Mouse (Mus musculus): ENCODE data around the gene Ipo5.
A peak's percentile ranks its signal among the peaks of the same experiment; 100 is the strongest.

The Ipo5 gene

DNA sequence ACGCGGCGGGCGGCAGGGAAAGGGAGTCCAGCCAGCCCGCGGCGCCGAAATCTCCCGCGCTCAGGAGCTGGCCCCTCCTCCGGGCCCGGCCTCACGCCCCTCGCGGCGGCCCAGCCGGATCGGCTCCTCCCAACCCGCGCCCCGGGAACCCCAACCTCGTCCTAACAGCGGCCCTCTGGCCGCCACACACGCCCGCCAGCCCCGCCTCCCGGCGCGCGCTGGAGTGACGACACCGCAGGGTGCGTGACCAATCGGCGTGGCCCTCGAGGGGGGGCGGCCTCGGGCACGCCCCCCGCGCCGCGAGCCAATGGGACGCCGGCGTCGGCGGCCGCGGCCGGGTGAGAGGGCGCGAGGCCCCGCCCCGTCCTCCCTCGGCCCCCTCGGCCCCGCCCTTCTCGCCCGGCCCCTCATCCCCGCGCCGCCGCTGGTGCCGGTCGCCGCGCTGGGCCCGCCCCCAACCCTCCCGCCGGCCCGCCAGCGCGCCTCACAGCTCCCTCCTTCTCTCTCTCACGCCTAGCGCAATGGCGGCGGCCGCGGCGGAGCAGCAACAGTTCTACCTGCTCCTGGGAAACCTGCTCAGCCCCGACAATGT, at the start of gene Ipo5:
Ipo5 (plus strand) TSS at position 492 of the 592 bp plus-strand sequence.
- peak; percentile 94 for DNase-seq

DNA sequence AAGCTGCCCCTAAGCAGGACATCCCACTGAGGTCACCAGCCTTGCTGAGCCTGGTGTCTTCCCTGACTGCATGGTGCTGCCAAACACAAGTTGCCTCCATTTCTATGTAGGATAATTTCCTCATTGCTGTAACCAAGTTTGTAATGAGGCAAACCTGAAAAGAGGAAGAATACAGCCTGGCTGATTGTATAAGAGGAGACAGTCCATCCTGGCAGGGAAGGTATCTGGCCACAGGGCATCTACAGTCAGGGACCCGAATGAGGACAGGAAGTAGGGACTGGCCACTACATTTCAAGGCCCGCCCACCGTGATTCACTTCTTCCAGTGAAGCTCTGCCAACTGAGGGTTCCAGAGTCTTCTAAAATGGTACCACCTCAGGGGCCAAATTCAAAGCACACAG, 47.8 kb upstream of the Ipo5 start:
- DNase-seq, result no peak

DNA sequence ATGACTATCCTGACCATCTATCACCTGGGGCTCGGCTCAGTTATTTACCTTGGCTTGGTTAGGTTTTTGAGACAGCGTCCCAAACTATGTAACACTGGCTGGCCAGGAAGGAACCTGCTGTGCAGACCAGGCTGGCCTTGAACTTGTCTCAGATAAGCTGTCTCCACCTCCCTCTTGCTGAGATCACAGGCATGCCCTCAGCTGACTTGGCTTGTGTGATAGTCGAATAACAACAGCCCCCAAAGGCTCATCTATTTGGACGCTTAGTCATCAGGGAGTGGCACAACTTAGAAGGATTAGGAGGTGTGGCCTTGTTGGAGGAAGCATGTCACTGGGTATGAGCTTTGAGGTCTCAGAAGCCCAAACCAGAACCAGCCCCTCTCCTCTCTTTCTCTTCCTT, 46.1 kb upstream of the Ipo5 start:
- DNase-seq, result no peak

DNA sequence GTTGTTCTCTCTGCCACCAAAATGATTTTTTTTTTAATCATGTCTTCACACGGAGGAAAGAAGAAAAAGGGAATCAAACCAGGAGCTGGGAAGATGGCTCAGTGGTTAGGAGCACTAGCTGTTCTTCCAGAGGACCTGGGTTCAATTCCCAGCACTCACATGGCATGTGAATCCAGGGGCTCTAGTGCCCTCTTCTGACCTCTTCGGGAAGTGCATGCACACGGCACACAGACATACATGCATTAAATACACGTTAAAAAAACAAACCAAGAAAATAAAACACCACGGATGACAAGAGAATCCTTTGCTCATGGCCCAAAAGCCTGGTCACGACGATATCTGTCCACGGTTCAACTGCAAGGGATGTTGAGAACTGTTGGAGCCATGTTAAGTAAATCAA, 44.5 kb upstream of the Ipo5 start:
- no peak for DNase-seq

DNA sequence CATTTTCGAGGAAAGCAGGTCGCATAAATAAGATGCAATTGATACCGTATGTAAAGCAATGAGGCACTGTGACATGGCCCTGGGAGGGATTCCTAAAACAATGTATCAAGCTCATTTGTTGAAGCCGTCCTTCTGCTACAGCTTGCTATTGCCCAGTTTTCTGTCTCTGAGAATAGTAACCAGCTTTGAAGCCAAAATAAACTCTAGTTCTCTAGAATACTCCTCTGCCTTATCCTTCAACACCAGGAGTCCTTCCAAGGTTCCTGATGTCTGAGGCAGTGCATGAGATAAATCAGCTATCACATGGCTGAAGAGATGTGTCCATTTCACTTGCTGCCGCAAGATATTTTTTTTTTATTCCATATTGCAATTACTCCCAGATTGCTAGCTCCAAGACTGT, 43.9 kb upstream of the Ipo5 start:
- no peak for DNase-seq

DNA sequence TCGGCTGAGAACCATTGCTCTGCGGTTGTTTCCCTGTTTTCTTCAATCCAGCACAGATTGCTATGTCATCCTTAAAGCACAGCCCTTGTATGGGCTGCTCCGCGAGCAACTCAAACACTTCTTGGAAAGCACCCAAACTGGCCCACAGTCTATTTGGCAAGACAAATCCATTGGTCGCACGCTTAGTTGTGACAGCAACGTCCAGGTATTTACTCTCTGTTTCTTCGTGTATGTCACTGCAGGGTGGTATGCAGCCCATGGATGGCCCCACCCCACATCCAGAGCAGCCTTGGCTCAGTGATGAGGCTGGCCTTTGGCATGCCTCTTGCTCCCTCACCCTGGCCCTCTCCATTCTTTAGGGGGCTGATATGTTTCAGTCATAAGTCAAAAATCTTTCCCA, 42.5 kb upstream of the Ipo5 start:
- no peak for DNase-seq

DNA sequence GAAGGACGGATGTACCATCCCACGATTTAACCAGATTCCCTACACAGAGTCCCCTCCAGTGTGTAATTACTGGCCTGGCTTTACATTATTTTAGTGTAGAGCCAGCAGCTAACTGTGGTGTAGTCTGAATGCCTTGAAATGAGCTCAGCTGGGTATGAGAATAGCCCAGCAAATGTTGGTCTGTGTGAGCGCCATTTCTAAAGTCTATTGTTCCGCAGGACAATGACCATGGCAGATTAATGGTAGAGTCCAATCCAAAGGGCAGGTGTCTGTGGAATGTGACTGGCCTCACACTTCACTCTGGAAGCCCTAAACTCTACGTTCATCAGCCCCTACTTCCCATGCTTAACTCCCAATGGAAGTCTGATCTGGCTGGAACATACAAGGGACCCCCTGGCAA, 40.3 kb upstream of the Ipo5 start:
- no peak for DNase-seq

DNA sequence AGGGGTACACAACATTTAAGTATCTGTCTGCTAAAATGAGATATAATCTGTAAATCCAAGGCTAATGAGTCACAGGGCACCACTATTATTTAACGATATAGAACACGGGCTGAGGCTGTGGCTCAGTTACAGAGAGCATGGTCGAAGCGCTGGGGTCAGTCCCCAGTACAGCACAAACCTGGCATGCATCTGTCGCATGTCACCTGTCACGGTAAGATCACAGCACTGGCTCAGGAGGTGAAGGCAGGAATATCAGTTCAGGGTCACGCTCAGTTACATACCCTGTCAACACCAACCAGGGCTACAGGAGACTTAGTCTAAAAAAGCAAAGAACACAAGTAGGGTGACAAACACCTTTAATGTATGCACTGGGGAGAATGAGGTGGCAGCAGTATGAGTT, 36.6 kb upstream of the Ipo5 start:
- no peak for DNase-seq

DNA sequence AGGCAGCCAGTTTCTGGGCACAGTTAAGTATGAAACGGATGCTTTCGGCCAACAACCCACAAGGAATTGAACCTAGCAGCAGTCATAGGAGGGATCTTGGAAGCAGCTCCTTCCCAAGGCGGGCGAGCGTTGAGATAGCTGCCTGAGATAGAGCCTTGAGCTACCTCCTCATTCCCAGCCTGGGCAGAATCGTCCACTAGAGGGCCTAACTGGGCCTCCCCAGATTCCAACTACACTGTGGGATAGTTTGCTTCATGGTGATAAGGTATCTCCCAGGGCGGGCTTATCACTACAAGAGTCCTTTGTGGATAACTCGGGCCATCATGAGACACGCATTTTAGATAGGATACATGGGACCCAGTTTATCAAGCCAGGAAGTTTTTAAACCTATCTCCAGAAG, 35.9 kb upstream of the Ipo5 start:
- DNase-seq, result no peak

DNA sequence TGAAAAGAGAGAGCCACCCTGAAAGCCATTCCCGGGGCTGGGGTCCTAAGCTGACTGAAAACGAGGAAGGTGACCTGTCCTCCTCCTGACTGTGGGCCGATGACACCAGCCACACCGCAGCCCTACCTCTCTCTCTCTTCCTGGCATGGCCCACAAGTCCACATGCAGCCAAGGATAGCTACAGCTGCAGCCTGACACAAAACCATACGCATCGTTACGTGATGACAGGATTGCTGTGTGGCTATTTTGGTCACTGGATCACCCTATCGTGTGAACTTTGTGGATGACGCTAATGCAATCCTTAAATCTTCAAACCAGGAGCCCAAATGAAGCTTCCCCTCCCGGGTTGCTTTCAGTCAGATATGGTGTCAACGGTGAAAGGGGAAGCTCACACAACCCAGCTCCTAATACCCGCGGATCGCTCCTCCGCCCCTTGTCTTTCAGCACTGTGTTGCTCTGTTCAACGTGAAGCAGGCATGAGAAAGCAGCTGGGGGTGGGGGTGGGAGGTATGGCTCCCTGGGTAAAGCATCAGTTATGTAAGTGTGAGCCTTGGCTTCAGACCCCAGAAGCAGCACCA, 35.1 kb upstream of the Ipo5 start:
- DNase-seq, result no peak

DNA sequence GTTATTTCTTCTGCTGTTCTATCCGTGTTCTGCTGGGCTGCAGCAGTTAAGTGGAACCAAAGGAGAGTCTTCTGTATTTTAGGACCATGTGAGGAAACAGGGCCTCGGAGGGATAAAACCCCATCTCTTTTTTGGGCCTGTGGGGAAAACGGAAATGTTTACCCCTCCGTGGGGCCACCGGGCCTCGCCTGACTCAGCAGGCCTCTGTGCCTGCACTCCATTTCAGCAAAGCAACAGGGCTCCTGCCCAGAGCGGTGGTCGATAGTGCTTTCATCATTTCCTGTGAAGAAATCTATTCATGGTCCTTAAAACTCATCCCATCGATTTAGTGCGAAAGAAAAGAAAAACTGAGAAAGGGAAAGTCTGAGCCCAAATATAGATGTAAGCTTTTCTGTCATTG, 33.9 kb upstream of the Ipo5 start:
- DNase-seq, result no peak

DNA sequence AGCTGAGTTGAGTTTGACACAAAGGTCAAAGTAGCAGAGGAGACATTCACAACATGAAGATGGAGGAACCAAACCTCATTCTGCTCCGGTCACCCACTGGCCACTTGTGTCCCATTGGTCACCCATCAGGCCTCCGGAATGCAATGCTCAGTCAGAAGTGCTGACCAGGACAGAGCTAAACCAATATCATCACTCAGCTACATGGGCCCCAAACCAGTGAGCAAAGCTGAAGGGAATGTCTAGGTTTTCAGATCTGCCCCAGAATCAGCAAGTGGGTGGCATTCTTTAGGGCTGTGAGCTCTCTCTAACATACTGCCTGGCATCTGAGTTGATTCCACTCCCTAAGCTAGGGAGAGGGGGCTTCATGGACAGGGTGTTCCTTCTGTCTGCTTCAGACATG, 32.0 kb upstream of the Ipo5 start:
- no peak for DNase-seq

DNA sequence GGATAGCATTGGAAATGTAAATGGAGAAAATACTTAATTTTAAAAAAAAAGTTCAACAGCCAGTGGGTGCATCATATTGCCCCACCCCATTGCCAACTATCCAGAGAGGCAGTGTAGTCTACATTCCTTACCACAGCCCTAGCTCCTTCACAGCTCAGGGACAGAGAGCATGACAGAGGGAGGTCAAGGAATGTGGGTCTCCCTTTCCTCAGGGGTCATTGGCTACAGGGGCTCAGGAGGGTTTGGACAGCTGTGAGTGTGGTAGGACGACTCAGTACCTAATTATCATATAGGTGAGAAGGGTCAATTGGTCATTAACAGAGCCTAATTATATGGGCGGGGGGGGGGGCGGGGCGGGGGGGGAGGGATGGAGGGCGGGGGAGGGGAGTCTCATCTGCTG, 30.4 kb upstream of the Ipo5 start:
- DNase-seq, result no peak

DNA sequence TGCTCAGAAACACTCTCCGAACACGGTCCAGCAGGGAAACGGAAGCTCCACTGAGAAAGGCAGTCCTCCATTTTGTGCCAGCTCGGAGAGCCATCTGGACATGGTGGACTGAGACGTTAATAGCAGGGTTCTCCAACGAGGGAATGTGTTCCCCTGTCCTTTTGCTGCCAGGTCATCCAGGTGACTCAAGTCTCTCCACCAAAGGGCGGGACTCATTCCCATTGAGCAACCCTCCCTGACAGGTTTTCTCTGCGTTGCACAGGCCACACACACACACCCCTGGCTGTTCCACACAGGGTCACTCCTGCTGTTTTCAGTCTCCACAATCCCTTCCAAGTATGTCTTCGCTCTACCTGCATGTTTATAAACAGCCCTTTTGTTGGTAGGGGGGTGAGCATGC, 30.0 kb upstream of the Ipo5 start:
- no peak for DNase-seq

DNA sequence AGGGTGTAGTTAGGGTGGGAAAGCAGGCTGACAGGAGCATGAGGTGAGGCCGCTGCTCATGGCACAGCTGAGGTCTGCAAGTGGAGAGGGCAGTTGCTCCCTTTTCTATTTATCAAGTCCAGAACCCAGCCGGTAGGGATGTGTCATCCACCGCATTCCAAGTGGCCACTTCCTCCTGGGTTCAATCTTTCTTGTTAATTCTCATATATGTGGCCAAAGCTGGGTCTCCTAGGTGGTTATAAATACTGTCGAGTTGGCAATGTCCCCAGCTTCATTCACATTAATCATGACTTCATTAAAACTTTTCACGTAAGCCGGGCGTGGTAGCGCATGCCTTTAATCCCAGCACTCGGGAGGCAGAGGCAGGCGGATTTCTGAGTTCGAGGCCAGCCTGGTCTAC, 22.3 kb upstream of the Ipo5 start:
- DNase-seq, result no peak

DNA sequence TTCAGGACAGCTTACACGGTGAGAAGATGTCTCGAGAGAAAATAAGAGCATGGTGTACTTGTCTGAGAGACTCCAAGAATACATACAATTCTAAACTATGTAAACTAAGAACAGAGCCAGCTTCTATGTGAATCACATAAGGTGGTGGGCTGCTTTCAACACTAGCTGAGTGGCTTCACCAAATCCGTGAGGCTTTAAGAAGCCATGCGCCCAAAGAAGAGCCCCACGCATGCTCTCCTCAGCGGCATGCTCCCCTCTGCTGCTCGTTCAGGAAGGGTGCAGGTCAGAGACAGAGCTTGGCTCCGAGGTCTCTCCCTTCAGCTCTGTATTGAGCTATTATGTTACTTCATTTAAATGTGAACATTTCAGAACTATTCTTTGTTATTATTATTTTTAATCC, 18.7 kb upstream of the Ipo5 start:
- DNase-seq, result no peak

DNA sequence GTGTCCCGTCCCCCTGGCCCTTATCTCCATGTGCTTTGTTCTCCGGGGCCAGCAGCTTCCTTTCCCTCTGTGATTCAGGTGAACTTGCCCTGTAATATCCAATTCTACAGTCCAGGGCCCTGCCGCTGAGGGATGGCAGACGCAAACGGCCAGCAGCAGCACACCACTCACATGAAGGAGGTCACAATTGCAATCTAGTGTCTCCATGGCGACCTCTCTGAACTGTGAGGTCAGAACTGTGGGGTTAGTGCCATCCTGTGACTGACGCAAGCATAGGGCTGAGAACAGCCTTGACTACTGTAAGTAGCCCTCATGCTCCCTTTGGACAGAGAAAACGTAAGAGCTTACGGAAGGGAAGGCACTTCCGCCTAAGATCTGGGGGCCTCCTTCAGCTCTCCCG, 14.4 kb upstream of the Ipo5 start:
- no peak for DNase-seq

DNA sequence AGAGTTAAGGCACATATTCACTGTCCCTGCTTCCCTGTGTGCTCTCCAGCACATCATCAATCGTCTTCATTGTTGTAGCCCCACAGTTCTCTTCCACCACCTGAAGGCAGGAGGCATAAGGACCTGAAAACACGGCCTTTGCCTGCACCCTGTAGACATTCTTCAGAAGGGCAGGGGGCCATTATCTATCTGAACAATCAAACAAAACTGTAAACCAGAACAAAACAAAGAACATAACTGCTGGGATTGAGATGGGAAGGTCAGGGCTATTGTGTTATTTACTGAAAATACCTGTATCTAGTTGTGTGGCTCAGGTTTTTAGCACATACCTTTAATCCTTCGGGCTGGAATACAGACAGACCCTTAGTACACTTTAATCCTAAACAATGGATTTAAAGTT, 12.1 kb upstream of the Ipo5 start:
- no peak for DNase-seq

DNA sequence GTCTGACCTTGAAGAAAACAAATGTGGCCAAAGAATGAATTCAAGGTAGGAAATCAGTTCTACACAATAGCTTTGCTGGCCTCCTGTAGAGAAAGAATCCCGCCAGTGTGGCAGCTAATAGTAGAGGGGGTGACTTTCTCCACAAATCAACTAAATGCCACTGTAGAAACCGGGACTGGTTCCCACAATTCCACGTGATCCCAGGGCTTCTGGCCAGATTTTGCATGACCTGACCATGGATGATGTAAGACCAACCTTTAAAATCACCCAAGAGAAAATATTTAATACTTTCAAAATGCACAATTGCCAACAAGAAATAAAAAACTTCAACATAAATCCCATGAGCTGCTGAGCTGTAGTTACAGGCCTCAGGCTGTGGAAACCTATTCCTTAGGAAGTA, 1.6 kb upstream of the Ipo5 start:
- DNase-seq, result peak; percentile 47

DNA sequence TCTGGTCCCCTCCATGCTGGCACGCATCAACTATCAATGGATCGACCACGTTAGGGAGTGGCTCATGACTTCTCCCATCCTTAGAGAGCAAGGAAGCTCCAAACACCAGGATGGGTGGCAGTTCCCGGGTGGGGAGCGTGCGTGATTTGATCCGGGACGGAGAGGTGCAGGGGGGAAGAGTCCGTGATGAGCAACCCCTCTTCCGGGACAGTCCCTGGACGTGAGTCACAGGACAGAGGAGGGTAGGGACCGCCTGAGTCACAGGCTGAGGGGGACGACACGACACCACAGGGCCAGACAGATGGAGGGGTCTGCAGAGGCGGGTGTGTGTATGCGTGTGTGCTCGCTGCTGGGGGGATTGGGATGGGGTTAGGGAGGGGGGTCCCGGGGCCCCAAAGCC, 704 bp upstream of the Ipo5 start:
- peak; percentile 67 for DNase-seq

DNA sequence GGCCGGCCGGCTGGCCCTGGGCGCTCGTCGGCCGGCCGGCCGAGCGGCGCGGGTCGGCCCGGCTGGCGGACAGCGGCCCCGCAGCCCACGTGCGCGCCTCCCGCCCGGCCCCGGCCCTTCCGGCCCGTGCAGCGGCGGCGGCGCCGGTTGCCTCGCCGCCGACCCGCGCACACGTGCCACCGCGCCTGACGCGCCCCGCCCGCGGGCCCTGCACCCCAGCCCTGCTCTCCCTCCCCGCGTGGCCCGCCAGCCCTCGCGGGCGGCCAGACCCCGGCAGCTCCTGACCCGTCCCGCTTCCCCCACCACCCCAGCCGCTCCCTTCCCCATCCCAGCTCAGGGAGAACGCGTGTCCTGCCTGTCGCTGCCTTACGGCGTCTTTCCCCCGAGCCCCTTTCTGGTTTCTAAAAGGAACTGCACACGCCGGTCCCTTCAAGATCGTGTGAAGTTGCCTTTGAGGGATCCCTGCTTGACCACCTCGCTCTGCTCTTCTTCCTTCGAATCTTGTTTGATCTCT, 421 bp downstream of the Ipo5 start:
- peak; percentile 51 for DNase-seq

DNA sequence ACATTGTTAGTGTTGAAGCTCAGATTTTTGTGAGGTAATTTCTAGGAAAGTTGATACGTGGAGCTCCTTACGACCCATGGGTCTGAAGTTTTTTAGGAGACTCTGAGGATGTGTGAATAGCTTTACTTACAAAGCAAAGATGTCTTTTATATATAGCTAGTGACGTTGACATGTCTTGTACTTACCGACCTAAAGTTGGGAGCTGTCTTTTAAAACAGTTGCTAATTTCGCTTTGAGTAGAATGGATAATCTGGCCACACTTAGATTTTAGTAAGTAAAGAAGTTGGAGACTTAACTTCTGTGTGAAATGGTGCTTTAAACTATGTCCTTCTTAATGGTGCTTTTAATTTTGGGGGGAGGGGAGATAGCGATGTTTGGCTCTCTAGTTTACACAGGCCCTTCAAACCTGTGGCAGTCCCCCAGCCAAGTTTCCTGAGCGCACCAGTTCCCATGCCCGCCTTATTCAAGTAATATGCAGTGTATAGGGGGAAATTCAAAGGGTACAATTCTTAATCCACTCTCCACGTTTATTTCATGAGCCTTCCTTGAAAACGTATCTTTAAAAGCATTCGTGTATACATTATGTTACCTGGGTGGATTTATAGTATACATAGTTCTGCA, 1.2 kb downstream of the Ipo5 start:
- DNase-seq, result peak; percentile 39

DNA sequence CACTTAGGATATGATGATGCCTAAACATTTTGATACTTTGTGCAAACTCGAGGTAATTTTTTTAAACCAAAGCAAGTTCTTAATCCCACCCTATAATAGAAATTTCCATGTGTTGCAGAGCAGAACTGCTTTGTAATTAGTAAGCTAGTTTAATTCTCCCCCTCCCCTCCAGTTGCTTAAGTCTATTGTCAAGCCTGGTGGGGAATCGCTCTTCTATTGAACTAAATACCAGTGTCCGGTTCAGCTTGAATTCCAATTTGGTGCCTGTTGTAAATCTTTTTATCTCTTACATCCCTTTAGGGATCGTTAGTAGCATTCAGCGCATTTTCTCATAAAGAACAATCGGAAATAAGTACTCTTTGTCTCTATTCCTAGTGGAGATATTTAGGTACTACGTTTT, 1.9 kb downstream of the Ipo5 start:
- DNase-seq, result peak; percentile 17

DNA sequence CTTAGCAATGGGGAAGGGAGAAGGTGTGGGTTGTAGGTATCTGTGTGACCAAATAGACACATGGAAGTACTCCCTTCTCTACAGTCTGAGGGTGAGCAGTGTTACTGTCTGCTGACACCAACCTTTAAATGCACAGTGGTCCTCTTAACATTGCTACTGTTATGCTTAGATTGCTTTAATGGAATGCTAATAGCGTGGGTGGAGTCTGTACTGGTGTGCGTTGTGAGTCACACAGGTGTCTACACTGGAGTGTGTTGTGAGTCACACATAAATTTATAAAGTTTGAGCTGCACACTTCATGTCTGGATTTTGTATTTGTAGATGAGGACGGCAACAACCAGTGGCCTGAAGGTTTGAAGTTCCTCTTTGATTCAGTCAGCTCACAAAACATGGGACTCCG, 10.8 kb downstream of the Ipo5 start:
- DNase-seq, result no peak

DNA sequence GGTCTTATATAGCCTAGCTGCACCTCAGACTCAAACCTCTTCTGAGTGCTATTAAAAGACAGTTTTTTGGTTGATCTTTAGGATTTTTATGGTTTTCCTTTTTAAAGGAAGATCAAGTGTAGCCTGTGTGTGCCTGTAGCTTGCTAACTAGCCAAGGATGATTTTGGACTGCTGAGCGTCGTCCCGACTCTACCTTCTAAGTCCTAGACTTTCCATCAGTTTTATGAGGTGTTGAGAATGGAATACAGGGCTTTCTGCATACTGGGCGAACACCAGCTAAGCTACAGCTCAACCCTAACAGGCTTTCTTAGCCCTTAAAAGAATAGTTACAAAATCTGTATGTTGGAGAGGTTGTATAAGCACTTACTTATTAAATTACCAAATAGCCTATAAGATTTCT, 13.0 kb downstream of the Ipo5 start:
- no peak for DNase-seq

Data from cerebellum, adult 9-10 months (tissue).